Mouse (Mus musculus): ENCODE results near the gene Pdgfra.
A peak's percentile ranks its signal among the peaks of the same experiment; 100 is the strongest.

Gene Pdgfra

DNA sequence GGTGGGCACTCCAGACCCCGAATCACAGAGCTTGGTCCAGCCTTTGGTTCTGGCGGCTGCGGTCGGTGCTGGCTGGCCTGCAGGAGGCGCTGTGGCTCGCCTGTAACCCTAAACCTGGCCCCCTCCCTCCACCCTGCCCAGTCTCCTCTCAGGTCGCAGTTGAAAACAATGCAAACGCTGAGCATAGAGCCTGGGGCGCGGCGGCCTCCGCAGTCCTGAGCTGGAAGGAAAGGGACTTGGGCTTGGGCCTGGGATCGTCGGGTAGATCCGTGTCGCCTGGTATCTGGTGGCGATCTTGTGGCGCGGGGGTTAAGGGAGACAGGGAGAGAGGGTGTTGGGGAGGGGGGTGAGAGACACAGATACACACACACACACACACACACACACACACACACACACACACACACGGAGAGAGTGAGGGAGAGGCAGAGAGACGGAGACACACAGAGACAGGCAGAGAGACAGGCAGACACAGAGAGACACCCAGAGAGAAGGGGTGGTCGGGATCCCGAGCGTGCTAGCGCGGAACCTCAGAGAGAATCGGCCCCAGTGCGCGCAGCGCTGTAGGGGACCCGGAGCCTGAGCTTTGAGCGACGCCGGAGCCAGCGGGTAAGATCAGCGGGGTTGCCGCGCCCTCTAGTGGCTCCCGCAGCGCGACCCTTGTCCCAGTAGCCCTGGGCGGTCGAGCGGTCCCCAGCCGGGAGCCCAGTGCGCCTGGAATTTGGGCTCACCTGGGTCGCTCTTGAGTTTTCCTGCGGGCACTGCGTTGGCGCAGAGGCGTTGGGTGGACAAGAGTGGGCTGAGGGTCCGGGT, 3.9 kb downstream of the Pdgfra start:
- DNase-seq (ENCODE audit: low spot score in 2 of 2), result peak; percentile 45 to 58

DNA sequence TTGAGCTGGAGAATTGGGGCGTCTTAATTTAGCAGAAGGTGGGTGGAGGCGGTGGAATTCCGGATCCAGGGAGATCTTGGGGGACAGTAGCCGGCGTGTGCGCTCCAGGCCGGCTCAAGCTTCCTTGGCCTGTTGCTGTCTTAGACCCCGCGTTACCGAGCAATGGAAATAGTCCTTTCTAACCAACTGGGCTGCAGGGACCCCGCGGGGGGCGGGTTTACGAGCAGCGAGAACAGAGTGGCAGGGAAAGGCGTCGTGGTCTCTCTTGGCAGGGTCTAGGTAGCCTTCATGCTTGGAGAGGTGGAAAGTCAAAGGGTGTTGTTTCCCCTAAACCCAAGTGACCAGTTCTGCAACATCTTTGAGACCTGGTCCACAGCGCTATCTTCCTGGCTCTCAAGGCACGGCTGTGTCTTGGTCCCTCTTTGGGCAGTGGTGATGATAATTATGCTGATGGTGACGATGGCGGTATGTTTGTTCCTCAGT, 4.5 kb downstream of the Pdgfra start:
- DNase-seq (ENCODE audit: low spot score in 2 of 2), result no peak

DNA sequence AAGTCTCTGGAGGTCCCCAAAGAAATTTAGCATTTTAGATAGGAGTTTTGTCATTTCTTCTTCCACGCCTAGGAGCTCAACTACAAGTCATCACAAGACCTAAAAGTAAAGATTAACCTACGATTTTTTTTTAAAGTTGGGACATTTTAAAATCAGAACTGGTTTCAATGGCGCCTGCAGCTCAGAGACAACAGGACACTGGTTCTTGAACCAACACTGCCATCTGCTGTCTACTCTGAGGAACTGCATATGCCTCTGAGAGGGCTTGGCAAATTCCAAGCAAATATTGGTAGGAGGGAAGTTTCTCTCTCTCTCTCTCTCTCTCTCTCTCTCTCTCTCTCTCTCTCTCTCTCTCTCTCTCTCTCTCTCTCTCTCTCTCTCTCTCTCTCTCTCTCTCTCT, 4.9 kb downstream of the Pdgfra start:
- DNase-seq (ENCODE audit: low spot score in 2 of 2), result peak; percentile 41 to 57

DNA sequence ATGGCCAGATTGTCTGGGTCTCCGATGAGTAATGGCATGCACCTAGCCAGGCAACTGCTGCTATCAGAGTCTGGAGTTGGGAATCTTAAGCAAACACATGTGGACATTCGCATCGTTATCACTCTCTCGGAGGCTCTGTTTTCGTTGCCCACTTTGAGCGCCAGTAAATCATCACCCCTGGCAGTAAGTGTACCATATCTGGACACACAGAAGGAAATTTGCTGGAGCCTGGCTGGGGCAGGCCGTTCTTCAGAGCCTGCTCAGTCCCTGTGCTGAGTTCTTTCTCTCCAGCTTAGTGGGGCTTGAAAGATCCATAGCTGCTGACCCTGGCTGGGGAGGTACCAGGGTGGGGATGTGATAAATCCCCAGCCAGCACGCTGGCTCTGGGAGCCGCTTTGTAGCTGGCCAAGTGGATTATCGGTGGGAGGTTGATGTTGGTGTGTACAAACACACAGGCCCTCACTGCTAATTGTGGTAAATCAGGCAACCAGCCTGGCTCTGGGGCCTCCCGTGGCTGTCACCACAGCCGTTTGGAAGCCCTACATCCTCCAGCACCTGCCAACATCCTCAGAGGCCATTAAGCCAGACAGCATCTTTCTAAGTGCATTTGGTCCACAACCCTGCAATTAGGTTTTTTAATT, 8.6 kb downstream of the Pdgfra start:
- no peak for DNase-seq (ENCODE audit: low spot score in 2 of 2)

DNA sequence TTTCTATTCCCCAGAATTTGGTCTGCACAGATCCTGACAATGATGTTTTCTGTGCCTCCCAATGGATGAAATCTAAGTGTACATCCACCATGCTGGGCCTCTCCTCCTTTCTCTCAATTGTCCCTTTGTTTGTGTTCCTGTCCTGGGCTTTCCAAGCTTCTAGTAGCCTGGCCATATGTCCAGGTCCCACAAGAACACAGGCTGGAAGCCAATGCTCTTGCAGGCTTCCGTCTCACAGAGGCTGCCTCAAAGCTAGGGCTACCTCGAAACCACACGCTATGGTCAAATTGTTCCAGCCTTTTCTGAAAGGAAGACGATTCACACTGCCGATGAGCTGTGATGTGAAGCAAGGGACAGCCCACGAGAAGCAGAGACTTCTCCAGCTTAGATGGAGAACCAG, 9.5 kb downstream of the Pdgfra start:
- DNase-seq (ENCODE audit: low spot score in 2 of 2), result no peak

DNA sequence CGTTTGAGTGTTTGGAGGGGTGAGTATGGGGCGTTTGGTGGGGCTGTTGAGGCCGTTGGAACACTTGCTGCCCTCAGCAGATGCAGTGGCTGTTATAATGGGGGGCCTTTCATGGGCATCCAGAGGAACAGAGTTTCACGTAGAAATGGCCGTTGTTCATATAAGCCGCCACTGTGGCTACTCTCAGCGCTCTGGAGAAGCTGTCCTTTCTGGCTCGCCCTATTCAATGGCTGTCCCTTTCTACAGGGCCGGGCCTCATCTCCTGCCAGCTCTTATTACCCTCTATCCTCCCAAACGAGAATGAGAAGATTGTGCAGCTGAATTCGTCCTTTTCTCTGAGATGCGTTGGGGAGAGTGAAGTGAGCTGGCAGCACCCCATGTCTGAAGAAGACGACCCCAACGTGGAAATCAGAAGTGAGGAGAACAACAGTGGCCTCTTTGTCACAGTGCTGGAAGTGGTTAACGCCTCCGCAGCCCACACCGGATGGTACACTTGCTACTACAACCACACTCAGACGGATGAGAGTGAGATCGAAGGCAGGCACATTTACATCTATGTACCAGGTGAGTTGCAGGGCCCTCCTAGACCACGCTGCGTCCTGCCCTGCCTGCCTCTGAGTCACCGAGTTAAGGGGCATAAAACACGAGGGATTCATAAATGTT, 11.3 kb downstream of the Pdgfra start:
- peak; percentile 38 to 62 for DNase-seq (ENCODE audit: low spot score in 2 of 2)

DNA sequence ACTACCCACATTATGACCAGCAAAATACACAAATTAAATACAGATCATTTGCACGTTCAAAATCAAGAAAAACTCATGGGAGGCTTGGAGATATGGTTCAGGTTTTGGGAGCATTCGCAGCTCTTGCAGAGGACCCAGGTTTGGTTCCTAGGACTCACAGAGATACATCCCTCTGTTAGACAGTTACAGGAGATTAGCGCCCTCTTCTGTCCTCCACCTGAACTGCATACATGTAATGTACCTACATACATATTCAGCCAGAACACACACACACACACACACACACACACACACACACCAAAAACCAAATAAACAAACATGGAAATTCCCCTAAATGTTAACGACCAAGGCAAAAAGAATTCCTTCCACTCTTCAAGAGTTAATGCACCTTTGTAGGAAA, 12.6 kb downstream of the Pdgfra start:
- no peak for DNase-seq (ENCODE audit: low spot score in 2 of 2)

DNA sequence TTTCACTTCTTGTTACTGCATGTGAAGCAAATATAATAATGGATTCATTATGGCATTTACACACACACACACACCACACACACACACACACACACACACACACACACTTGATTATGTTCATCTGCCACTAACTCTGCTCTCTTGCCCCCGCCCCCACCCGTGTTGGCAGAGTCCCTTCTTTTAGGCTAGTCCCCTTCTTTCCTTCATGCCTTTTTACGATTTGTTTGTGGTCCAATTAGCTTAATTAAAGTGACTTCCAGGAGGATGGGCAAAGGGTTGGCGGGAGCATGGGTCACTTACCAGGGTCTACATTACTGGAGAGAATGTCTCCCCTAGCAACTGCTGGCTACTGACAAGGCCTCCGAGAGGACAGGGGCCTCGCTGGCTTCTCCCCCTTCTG, 17.7 kb downstream of the Pdgfra start:
- DNase-seq (ENCODE audit: low spot score in 2 of 2), result no peak

DNA sequence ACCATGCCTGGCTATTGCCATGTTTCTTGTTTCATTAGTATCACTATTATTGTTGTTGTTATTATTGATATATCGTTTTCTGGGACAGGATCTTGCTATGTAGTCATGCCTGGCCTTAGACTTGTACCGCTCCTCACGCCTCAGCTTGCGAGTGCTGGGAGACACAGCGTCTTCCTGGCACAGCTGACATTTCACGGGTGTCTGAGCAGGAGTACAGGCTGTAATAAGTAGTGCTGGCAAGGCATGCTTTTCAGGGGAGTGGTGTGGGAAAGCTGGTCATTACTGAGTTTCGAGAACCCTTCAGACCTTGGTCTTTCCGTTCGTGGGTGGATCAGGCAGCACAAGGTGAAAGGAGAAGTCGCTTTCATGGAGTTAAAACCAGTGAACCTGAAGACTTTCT, 19.8 kb downstream of the Pdgfra start:
- DNase-seq (ENCODE audit: low spot score in 2 of 2), result no peak

DNA sequence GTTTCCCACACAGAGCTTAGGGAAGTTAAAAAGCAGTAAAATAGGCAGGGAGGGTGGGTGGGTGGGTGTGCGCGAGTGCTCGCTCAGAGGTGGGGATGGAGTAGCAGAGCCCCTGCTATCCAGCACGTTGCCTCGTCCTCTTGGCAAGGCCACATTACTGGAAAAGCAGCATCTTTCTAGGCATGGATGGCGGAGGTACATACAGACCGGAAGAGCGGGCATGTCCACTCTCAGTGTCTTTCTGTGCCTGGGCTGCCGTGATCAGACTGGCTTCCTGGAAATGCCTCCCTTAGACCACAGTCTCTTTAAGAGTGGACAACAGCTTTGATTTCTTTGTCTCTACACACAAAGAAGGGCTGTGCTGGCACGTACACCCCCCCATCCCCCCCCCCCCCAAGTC, 27.2 kb downstream of the Pdgfra start:
- no peak for DNase-seq (ENCODE audit: low spot score in 2 of 2)

DNA sequence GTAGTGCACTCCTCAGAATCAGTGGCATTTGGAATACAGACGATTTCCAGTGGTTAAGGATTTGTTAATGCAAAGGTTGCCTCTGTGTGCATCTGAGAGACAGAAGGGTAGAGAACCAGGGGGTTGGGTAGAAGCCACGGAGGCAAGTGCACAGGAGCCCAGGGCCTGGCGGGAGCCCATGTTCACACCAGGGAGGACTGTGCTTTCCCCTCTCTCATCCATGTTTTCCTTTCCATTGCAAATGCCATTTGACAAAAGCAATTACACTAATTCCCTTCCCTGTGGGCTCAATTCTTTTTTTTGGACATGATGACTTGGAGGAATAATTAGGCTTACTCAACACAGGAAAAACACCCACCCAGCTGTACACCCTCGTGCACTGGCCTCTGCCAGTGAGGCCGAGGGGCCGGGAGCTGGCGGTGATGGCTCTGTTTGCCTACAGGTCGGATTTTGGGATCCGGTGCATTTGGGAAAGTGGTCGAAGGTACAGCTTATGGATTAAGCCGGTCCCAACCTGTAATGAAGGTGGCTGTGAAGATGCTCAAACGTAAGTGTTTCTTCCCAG, 27.7 kb downstream of the Pdgfra start:
- DNase-seq (ENCODE audit: low spot score in 2 of 2), result no peak

DNA sequence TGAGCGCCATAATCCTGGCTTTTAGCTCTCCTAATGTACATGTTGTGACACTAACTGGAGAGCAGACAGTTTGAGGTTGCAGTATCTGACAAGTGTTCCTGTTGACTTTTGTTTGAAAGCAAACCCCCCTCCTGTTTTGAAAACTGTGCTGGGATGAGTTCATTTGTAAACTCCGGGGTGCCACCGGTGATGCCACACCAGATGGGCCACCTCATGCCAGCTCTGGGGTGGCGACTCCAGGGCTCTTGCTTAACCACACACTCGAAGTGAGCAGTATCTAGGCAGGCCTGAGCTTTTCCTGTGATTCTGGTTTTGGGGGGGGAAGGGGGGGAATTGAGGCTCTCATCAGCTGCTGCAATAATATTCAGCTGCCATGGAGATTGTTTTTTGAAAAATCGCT, 31.6 kb downstream of the Pdgfra start:
- no peak for DNase-seq (ENCODE audit: low spot score in 2 of 2)

DNA sequence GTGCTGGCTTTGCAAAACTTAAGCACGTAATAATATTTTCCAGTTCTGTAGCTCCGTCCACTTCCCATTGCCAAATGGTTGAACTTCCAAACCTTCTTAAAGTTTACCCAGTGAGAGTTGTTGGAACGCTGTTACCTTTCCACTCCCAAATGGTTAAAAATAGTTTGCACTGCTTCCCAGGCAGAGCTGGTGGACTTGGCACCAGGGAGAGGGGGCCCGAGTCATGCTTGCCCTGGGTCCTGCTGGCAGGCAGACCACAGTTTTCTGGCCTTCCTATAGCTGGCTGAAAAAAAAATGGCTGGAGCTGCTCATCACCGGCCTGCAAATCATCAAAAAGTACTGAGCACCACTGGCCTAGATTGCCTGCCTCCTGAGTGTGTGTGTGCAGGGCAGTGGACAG, 32.0 kb downstream of the Pdgfra start:
- no peak for DNase-seq (ENCODE audit: low spot score in 2 of 2)

DNA sequence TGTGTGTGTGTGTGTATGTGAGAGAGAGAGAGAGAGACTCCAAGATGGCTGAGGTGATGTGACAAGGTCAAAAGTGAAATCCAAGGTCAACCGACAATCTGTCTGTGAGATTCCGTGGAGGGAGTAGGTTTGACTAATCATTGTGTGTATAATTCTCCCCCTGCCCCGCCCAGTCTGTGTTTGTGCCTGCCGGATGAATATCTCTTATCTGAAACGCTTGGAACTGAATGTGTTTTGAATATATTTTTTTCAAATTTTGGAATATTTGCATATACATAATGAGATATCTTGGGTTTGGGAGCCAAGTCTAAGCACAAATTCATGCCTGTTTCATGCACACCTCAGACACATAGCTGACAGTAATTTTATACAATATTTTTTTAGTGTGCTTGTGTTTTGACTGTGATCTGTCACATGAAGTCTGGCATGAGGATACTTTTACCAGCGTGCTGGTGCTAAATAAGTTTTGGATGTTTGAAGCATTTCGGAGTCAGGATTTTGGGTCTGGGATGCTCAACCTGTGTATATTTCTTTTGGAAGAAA, 32.7 kb downstream of the Pdgfra start:
- DNase-seq (ENCODE audit: low spot score in 2 of 2), result no peak

DNA sequence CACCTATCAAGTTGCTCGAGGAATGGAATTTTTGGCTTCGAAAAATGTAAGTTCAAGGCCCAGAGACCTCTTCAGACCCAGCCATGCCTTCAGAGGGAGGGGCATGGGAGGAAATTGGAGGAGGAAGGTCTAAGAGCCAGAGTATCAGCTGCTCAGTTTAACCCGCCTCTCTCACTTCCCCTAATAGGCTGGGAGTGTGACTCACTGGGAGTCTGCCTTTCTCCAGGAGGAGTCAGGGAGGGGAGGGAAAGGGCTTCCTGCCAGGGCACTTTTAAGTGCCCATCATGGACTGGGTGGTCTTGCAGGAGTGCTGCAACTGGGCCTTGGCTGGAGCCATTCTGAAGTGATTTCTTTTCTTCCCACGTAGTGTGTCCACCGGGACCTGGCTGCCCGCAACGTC, 33.5 kb downstream of the Pdgfra start:
- no peak for DNase-seq (ENCODE audit: low spot score in 2 of 2)

DNA sequence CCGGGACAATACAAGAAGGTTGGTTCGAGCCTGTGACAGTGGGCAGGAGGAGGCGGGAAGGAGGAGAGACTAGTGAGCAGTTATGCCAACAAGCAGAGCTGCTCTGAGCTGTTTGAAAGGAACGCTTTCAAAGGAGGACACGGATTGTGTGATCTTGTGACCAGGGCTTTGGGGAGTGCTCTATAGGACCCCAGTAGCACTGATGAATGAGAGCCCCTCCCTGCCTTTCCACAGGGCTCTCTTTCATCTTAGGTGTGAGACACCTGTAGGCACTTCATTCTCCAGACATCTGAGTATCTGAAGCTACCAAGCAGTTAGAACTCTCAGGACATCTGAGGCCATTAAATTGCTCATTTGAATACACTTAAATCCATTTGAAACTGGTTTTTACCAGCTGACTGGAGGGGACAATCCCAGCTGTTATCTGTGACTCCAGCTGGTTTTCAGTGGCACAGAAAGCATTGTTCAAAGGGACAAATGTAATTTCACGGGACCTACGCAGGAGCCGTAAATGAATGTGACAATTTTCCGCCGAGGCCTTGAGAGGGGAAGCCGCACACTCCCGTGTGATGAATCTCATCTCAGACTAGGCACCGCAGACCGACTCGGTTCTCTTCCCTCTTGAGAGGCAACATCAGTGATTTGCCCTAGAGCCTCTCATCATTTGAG, 37.4 kb downstream of the Pdgfra start:
- no peak for DNase-seq (ENCODE audit: low spot score in 2 of 2)

DNA sequence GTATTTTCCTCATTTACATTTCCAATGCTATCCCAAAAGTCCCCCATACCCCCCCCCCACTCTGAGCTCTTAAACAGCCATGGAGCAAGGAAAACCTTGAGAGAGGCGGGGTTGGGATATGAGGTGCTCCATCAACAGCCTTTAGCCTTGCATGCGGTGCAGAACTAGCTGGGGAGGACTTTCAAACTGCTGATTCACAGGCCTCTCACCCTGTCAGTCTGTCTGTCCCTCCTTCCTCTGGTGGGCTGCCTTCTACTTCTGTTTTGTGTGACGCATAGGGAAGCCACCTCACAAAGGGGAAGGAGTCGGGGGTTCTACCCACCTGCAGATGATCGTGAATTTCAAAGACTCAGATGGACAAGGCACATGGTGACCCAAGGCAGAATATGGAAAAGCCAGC, 41.0 kb downstream of the Pdgfra start:
- no peak for DNase-seq (ENCODE audit: low spot score in 2 of 2)

DNA sequence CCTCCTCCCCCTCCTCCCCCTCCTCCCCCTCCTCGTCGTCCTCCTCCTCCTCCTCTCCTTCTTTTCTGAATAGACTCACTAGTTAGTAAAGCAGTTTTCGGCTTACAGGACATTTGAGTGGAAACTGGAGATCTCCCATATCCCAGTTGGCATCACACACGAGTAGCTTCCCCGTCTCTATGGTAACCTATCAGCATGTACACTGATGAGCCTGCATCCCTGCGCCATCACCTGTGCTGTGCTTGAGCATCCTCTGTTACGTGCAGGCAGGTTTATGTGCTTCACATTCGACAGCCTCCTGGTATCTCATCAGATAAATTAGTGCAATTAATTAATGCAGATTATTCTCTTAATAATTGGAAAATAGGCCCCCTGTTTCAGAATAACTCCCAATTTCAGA, 46.3 kb downstream of the Pdgfra start:
- DNase-seq (ENCODE audit: low spot score in 2 of 2), result no peak

DNA sequence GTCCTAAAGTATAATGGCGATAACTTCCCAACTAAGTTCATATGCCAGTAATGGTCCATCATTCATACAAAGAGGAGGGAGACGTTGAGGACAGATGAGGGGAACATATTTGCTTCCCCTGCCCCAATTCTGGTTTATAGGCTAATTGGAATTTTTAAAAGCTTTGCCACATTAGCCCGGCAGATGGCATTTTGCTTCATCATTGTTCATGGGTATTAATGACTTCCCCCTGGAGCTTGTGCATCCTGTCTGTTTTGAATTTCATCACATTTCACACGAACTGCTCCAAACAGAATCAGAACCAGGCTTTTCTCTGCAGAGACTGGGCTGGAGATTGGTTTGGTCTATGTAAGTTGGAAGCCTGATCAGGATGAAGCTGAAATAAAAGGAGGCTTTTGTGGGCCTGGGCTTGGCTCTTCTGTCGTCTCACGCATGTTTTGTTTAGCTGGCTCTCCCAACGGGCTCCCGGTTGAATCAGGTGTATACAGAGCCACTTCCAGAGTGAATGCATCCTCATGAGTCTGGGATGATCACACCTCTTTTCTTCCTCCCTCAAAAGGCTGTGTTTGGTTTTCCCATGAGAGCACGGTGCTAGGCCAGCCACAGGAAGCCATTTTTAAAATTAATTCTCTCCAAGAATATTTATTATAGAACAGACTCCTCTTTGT, 47.7 kb downstream of the Pdgfra start:
- no peak for DNase-seq (ENCODE audit: low spot score in 2 of 2)

DNA sequence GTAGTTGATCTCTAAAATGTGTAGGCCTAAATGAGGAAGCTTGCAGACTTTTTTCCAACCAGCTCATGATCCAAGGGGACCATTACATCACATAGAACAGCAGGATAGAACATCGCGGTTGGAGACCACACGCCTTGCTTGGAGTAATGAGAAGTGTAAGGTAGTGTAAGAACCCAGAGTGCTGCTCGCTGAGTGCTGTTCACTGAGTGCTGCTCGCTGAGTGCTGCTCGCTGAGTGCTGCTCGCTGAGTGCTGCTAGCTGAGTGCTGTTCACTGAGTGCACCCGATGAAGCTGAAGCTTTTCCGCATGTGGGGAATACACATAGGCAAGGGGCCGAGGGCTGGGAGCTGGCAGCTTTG, 48.3 kb downstream of the Pdgfra start:
- DNase-seq (ENCODE audit: low spot score in 2 of 2), result no peak

DNA sequence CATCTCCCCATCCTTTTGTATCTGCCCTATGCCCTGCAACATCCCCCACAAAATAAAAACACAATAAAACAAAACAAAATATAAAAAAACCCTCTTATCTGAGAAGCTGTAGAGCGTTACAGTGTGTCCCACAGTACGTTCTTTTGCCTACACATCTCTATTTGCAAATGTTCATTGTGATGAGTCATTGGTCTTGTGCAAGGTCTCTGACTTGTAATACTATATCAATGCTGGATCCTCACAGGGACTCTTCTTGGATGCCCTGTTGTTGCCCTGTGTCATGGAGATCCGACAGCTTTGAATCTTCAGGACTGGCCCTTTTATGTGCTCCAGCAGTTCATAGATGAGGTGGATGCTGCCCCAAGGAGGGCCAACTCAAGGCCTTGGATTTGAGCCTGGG, 55.8 kb downstream of the Pdgfra start:
- no peak for DNase-seq (ENCODE audit: low spot score in 2 of 2)
